In the genomic region with DNA sequence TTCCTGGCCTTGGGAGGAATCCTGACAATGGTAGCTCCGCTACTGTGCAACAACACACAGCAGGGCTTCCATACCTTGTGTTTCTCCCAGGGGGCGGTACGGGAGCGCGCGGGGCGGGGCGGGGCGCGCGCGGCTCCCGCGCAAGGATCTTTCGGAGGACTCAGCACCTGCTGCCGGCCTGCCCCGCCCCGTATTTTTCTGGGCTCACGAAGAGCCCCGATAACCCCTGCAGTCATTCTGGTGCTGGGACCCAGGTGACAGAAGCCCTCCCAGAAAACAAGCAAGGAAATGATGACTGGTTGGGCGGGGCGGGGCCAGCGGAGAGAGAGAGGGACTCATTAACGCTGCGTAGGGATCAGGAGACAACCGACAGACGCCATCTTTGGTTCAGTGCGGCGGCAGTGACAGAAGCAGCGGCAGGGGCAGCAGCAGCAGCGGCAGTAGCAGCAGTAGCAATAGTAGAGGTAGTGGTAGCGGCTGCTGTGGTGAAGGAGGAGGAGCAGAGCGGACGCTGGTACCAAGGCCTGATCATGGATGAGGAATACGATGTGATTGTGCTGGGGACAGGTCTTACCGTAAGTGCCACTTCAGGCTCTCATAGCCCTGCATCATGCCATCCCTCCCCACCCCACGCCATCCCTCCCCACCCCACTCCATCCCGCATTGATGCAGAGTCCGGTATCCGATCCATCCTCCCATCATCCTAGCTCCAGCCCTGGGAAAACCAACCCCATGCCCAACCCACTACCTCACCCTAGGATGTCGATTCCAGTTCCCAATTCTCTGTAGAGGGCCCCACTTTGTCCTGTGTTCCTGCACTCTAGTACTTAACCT, we compare ENCODE assay signal across 8 mouse cellular contexts. TPM values are rescaled to one million over a fixed set of nuclear protein-coding genes. Genes with fewer than 3 reads are reported as not detected.
DNase-seq lines count a peak whose midpoint lies in the region; ATAC-seq lines count a peak whose summit lies in the region.

A gene (plus strand): TSS at position 132 of the 834 bp plus-strand sequence.

- no peaks in the 10 kb centered on the region for H3K4me1 ChIP-seq in intestine, embryonic 15.5 days (replicated peaks)
- H3K4me1 ChIP-seq in midbrain, embryonic 10.5 days, result peaks cover 11% of the 10 kb centered on the region

- peak; percentile 65 to 68 for DNase-seq in adrenal gland, adult 18-20 months (ENCODE audit: low spot score in 2 of 2)
- DNase-seq in embryo, embryonic 11 days, result peak; percentile 83
- peak; percentile 53 to 73 for DNase-seq in gastrocnemius, postnatal 36 days
- peak; percentile 72 to 73 for DNase-seq in left cerebral cortex, postnatal 36 days (ENCODE audit: low spot score in 2 of 2)
- DNase-seq in midbrain, embryonic 10.5 days (ENCODE audit: low spot score), result peak; percentile 79
- peak; percentile 72 for DNase-seq in right cerebral cortex, postnatal 4 days
- DNase-seq in yolk sac, embryonic 10.5 days (ENCODE audit: low spot score), result peak; percentile 83

- no peaks in the 10 kb centered on the region for H3K9me3 ChIP-seq in intestine, embryonic 15.5 days
- peaks cover 3% of the 10 kb centered on the region; the same call in 1 of the 2 replicates for H3K9me3 ChIP-seq in midbrain, embryonic 10.5 days (replicated peaks)

- peak within 1 kb of the TSS; percentile 58 for H3K4me2 ChIP-seq in intestine, embryonic 15.5 days (replicated peaks)

- H3K4me3 ChIP-seq in intestine, embryonic 15.5 days (replicated peaks), result peak within 1 kb of the TSS; percentile 55
- peak within 1 kb of the TSS; percentile 70 for H3K4me3 ChIP-seq in midbrain, embryonic 10.5 days

- intact Hi-C loops in gastrocnemius, postnatal 36 days (cut with DNase I), result loop anchor here (5.0 kb wide), 2 partner anchors 53 to 67 kb away; a partner anchor contains a TSS
- intact Hi-C loops in left cerebral cortex, postnatal 36 days (cut with DNase I), result no loop called here

- H3K27ac ChIP-seq in intestine, embryonic 15.5 days, result peak within 1 kb of the TSS; percentile 60
- H3K27ac ChIP-seq in midbrain, embryonic 10.5 days (replicated peaks), result peak within 1 kb of the TSS; percentile 94

- ATAC-seq in intestine, embryonic 15.5 days, result peak; percentile 92

- no peaks in the 10 kb centered on the region for H3K27me3 ChIP-seq in intestine, embryonic 15.5 days (replicated peaks)
- no peaks in the 10 kb centered on the region for H3K27me3 ChIP-seq in midbrain, embryonic 10.5 days (ENCODE audit: low read depth, poor library complexity, severe bottlenecking)

- peak within 1 kb of the TSS; percentile 62 for H3K9ac ChIP-seq in intestine, embryonic 15.5 days

- no peaks in the 10 kb centered on the region; the same call in 1 of the 2 replicates for H3K36me3 ChIP-seq in intestine, embryonic 15.5 days
- H3K36me3 ChIP-seq in midbrain, embryonic 10.5 days, result peaks cover 82% of the 10 kb centered on the region

- WGBS in intestine, embryonic 15.5 days, result 16% methylated on average over 40 of the region's 41 CpGs
- WGBS in midbrain, embryonic 10.5 days, result 22% methylated on average over 41 of the region's 41 CpGs

RNA-seq across cellular contexts. Expression of the gene that starts here (rescaled TPM):
- 100 to 1,000 TPM; 245 to 250 TPM for total RNA-seq in adrenal gland, adult 18-20 months (2021)
- 10 to 100 TPM; 28.6 to 33.1 TPM for total RNA-seq in gastrocnemius, postnatal 36 days (2021)
- polyA plus RNA-seq in intestine, embryonic 15.5 days (2015; fragmentation: Nextera tagmentation; extraction: Ambion mirVana), result 158 and 168 TPM in 2 replicates
- 100 to 1,000 TPM; 583 to 584 TPM for total RNA-seq in left cerebral cortex, postnatal 36 days (2021)
- 310 and 448 TPM in 2 replicates for polyA plus RNA-seq in midbrain, embryonic 10.5 days (2016; fragmentation: Nextera tagmentation; extraction: Ambion mirVana)

Comparison
In these comparisons a context has a peak if more than half of its experiments do, and no peak if none do; other contexts are left out.
1. Peak in every context shown above with its lines: DNase-seq, ATAC-seq, H3K4me3 ChIP-seq and H3K27ac ChIP-seq.
2. RNA of the gene that starts here (total RNA-seq): 583 to 584 TPM in left cerebral cortex, postnatal 36 days and 245 to 250 TPM in adrenal gland, adult 18-20 months; 28.6 to 33.1 TPM in gastrocnemius, postnatal 36 days; every median in the first group is over 4 times any median in the second.